Mouse (Mus musculus): ENCODE measurements around the gene Ptgr2.
A peak's percentile ranks its signal among the peaks of the same experiment; 100 is the strongest.
"Not testable (repeated sequence)": the region's sequence is repeated elsewhere in the genome, so short reads cannot be mapped to it uniquely, and the experiment has no call there.

Ptgr2 gene

DNA sequence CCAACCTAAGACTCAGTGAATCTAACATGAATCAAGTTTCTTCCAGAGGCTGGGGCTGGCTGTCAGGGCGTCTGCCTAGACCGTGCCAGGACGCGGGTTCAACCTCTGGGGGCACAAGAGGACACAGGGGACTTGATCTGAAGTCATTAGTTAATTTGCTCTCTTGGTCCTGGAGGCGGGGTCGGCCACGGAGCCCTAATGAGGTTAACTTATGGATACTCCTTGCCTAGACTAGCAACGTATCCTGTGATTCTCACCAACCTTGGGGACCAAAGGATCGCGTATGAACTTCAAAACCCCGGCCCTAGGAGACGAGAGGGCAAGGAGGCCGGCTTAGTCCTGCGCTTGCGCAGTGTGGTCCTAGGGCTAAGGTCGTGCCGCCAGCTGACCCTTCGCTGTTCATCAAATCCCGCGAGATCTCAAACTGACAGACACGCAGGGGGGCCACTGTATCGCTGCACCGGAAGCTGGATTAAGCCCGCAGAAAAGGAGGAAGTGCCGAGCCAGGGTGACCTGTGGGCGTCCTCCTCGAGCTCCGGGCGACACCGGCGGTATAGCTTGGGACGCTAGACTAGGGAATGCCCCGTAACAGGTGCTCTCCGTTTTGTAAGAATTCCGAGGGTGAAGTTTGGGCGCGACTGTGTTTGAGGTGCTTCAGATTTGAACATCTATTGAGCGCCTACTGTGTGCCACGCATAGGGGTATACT is at the start of gene Ptgr2:
Gene Ptgr2, plus strand, starts transcription at position 348 of the 708 bp plus-strand sequence.
- peak; percentile 99 for DNase-seq (ENCODE audit: low spot score)

DNA sequence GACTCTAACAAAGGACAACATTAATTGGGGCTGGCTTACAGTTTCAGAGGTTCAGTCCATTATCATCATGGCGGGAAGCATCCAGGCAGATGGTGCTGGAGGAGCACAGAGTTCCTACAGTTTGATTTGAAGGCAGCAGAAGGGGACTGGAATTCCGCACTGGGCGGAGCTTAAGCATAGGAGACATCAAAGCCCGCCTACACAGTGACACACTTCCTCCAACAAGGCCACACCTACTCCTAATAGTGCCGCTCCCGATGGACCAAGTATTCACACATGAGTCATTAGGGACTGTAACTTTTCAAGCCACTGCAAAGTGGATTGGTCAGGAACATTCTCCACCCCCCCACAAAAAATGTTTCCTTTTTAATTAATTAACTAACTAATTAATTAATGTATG is 49.5 kb upstream of the Ptgr2 start:
- no peak for DNase-seq (ENCODE audit: low spot score)

DNA sequence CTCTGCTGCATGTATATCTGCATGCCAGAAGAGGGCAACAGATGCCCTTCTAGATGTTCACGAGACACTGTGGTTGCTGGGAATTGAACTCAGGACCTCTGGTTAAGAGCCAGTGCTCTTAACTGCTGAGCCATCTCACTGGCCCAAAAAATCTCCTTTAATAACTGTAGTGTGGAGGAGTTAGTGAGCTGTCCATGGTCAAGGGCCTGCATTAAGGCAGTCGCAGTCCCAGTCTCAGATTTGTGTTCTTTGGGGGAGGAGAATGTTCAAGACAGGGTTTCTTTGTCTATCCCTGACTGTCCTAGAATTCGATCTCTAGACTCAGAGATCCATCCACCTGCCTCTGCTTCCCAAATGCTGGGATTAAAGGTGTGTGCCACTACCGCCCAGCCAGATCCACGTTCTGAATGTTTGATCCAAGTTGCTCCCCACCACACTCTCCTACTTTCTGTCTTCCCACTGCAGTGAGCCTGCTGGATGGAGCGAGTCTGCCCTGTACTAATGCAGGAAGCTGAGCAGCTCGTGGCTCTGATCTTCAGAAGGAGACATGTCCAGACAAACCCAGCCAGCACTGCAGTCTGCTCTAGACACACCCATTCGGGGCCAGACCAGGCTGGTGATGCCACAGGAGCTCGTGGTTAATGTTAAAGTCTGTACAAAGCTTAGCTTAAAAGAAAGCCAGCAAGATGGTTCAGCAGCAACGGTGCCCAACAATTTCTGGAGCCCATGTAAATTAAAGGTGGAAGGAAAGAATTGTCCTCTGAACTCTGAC is 48.9 kb upstream of the Ptgr2 start:
- no peak for DNase-seq (ENCODE audit: low spot score)

DNA sequence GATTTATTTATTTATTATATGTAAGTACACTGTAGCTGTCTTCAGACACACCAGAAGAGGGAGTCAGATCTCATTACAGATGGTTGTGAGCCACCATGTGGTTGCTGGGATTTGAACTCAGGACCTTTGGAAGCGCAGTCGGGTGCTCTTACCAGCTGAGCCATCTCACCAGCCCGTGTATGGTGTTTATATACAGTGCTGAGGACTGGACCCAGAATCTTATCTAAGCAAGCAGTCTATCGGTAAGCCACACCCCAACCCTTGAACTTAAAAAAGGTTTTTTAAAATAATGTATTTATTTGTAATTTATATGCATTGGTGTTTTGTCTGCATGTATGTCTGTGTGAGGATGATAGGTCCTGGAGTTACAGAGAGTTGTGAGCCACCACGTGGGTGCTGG is 48.0 kb upstream of the Ptgr2 start:
- not testable (repeated sequence) for DNase-seq (ENCODE audit: low spot score)

DNA sequence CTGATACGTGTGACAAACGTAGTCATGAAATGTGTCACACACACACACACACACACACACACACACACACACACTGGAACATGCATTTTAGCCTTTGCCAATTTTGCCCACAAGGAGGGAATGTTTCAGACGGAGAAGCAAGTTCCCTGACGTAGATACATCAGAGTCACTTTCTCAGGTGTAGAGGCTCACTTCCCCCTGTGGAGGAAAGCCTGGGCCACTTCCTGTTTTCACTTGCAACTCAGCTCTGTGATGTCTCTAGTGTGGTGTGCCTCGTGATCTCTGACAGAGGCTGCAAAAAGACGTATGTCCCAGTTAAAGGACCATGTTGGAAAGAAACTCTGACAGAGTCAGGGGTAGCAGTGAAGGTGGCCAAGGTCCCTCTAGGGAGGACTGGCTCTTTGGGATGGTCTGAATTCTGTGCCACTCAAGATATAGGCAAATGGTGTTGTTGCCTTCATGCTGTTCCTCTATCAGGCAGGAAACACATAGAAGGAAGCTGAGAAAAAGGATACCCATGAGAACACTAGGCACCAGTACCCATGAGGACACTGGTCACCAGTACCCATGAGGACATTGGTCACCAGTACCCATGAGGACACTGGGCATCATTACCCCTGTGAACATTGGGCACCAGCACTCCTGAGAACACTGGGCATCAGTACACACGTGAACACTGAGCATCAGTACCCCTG is 41.8 kb upstream of the Ptgr2 start:
- DNase-seq (ENCODE audit: low spot score): no peak

DNA sequence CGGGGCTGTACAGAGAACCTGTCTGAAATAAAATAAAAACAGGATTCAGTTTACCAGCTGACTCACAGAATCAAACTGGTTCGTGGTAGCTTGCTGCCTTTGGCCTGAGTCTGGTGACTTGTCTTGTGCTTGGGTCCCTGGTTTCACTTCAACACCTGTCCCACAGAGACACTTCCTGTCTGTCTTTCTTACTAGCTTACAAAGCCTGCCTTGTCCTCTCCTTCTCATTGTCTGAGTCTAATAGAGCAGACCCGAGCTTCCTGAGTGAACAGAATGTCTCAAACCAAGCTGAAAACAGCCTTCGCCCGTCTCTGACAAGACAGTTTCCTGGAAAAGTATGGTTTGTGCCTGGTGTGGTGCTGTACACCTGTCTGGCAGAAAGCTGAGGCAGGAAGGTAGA is 39.3 kb upstream of the Ptgr2 start:
- no peak for DNase-seq (ENCODE audit: low spot score)

DNA sequence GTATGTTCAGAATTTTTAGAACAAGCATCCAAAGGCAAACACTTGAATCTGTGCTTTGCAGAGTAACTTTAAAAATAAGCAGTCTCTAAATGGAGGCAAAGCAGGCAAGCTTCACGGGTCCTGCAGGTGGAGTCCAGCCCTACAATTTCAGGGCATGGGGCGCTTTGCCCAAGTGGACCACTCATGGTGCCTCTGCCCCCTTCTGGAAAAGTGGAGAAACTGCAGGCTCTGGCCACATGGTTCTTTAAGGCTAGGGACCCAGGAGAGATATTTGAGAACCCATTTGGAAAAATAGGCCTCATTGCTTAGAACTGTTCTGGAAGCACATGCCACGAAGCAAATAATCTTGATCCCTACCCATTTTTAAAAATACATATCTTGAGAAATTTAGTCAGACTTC is 35.8 kb upstream of the Ptgr2 start:
- peak; percentile 82 for DNase-seq (ENCODE audit: low spot score)

DNA sequence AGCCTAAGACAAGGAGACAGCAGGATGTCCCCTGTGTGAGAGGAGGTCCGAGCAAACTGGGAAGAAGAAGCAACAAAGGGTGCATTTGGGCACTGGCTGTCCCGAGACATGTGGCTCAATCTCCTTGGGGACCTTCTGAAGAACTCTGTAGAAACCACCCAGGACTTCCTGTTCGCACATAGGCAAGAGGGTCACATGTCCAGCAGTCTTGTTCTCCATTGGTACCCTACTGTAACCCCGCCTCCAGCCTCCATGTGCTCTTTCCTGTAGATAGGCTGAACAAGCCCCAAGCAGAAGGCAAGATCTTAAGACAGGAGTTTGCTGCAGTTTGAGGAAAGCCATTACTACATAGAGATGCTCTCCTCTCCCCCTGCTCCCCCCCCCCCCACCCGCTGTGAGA is 32.2 kb upstream of the Ptgr2 start:
- DNase-seq (ENCODE audit: low spot score): no peak

DNA sequence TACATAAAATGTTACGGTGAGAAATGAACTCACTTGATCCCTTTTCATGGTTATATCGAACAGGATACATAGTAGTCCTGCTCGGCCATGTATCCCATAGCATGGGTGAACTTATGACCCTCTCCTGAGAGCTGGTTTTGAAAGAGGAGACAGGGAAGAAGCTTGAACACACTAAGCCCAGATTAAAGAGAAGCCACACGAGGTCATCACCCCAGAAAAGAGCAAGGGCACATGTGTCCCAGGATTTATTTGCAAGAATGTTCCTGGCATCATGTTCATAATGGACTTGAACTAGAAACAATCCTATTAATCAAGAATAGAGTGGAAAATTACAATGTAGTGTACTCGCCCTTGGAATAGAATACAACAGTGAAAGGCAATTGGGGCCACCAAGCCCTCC is 30.1 kb upstream of the Ptgr2 start:
- no peak for DNase-seq (ENCODE audit: low spot score)

DNA sequence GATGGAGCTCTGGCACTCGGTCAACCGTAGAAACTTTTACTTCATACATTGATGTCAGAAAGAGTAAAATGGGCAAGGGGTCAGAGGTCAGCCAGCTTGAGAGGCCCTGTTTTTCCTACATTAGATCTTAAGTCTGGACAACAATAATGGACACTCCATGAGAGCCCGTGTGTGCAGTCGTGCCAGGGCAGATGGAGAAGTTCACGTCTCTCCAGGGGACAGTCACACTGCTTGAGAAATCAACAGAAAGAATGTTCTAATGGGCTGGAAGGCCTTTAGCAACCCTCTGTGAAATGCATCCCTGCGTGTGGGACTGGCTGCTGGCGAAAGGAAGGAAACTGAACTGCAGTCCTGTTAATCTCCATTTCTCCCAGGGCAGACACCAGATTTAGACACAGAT is 24.7 kb upstream of the Ptgr2 start:
- DNase-seq (ENCODE audit: low spot score): no peak

DNA sequence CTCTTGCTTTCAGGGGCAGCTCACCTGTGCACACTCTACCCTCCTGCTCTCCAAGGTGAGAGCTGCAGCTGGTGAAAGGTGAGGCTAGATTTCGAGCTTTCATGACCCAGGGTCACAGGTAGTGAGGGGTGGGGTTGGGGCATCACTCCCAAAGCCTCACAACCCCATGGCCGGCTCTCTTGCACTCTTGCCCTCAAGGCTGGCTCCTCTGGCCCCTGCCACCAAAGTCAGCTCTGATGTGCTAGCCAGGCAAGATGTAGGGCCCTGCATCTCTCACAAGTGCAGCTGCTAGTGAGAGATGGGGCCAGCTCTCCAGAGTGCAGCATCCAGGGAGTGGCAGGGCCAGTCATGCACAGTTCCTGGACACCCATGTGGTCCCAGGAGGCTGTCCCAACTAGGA is 17.8 kb upstream of the Ptgr2 start:
- DNase-seq (ENCODE audit: low spot score): no peak

DNA sequence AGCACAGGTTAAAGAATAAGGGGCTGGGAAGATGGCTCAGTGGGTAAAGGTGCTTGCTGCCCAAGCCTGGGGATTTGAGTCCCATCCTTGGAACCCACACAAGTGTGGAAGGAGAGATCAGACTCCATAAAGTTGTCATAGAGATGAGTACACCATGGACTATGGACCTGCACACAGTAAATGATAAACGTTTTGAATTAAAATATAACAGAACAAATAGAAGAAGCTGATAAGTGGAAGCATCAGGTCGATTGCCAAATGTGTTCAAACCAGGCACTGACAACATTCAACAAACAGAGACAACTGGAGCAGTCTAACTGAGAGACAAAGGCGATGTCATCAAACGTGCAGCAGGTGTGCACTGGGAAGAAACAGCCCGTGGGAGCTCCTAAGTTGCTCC is 11.7 kb upstream of the Ptgr2 start:
- DNase-seq (ENCODE audit: low spot score): no peak

DNA sequence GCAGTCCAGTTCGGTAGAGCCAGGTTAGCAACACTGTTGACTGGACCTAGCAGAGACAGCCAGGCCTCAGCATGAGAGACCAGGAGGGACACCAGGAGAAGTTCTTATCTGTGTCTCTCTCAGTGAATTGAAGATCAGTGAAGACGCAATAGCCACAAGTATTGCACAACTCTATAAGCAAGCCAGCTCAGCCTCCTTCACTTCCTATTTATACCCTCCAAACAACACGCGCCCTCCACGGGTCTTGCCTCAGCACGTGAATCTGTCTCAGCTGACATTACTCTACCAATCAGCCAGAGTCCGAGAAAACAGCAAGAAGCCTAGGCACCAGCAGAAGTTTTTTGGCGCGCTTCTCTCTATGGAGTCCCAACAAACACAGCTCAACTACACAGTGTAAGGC is 9.7 kb upstream of the Ptgr2 start:
- no peak for DNase-seq (ENCODE audit: low spot score)

DNA sequence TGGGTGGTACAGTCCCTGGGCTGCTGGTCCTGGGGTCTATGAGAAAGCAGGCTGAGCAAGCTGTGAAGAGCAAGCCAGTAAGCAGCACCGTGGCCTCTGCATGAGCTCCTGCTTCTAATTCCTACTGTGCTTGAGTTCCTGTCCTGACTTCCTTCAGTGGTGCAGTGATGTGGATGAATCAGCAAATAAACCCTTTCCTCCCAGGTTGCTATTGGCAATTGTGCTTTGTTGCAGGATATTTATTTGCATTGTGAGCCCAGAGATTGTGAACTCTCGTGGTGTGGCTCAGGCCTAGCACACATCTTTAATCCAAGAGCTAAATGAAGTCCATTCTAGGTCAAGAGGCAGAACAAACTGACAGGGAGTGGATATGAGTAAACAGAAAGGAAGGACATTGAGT is 8.7 kb upstream of the Ptgr2 start:
- no peak for DNase-seq (ENCODE audit: low spot score)

DNA sequence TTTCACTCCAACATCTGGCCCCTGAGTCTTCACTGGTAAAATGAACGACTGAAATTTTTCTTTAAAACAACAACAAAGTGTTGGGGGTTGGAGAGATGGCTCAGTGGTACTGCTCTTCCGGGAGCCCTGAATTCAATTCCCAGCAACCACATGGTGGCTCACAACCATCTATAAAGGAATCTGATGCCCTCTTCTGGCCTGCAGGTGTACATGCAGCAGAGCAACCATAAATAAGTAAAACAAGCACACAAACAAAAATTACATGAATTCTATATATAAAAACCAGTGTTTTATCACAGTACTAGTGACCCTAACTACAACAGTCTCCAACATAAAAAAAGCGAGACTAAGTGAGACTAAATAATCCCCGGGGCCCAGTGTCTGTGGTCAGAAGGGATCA is 8.2 kb upstream of the Ptgr2 start:
- DNase-seq (ENCODE audit: low spot score): no peak

DNA sequence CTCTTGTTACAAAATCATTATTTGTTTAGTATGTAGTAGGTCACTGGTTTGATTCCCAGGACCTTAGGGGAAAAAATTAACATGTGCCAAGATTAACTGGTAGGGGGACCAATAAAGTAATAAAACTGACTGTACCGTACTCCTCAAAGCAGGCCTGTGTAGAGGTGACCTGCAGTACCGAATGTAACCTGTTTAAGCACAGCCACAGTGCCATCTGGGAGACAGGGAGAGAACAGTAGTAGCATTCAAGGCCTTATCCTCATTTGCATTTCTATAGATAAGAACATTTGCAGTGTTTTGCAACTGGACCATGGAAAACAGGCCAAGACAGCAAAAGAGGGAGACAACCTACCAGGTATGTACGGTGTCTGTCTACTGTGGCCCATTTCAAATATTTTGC is 7.2 kb upstream of the Ptgr2 start:
- DNase-seq (ENCODE audit: low spot score): peak; percentile 17

DNA sequence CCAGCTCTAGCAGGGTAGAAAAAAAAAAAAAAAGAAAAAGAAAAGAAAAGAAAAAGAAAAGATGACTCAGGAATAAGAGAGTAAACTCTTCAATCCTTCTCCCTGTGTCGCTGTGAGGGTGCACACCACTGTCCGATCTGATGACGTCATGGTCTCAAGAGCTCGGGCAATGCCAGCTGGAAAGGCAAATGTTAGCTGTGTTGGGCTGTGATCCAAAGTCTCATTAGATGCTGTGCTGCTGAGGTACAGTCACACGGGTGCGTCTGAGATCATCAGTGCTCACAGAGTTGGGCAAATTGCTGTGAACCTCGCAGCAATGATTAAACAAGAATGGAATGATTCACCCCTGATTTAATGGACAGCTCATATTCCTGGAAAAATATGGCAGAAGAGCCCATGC is 6.1 kb upstream of the Ptgr2 start:
- DNase-seq (ENCODE audit: low spot score): peak; percentile 90

DNA sequence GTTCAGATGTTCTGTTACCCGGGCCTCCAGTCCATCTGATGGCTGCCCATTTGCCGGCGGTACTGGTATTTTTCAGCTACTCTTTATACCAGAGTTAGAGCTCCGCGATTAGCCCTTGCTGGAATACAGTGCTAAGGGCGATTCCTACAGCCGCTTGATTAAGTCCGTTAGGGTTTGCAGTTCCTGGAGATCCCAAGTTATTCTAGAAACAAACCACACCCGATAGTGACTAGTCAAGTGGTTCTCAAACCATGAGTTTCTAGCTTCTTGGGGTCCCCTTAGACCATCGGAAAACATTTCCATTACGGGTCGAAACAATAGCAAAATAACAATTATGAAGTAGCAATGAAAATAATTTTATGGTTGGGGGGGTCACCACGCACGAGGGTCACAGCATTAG is 641 bp upstream of the Ptgr2 start:
- DNase-seq (ENCODE audit: low spot score): no peak

DNA sequence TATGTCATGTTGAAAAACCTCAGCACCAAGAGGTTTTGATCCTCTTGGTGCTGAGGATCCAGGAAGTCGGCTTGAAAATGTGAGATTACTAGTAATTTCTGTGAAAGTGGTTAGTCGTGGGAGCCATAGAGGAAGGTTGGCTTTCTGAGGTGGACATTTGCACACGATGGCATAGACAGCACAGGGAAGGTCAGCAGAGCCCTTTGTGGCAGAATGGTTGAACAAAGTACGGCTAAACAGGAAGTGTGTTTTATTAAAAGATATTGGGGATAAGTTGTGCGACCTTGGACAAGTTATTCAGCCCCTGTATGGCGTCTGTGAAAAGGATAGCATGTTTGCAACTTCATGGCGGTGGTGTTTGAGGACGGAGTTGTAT is 549 bp downstream of the Ptgr2 start:
- no peak for DNase-seq (ENCODE audit: low spot score)

DNA sequence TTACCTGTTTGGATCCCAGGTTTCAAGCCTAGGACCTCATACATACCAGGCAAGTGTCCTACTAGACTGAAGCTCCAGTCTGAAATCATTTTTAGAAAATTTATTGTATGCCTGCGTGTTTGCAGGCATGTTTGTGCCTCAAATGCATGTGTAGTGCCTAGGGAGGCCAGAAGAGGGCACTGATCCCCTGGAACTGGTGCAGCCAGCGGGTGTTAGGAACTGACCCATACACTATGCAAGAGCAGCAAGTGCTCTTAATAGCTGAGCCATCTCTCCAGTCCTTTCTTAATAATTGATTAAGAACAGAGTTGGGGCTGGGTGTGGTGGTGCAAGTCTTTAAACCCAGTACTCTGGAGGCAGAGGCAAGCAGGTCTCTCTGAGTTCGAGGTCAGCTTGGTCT is 3.4 kb downstream of the Ptgr2 start:
- DNase-seq (ENCODE audit: low spot score): peak; percentile 17

DNA sequence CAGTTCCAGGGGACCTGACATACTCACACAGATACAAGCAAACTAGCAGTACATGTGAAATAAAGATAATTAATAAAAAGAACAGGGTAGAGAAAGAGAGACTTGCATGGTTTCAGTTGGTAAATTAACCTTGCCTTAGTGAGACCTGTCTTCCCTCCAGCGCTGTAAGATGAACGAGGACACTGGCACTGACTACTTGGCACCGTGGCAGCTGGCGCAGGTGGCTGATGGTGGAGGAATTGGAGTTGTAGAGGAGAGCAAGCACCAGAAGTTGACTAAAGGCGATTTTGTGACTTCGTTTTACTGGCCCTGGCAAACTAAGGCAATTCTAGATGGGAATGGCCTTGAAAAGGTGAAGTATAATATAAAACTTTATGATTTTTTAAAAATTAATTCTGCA is 12.8 kb downstream of the Ptgr2 start:
- no peak for DNase-seq (ENCODE audit: low spot score)

DNA sequence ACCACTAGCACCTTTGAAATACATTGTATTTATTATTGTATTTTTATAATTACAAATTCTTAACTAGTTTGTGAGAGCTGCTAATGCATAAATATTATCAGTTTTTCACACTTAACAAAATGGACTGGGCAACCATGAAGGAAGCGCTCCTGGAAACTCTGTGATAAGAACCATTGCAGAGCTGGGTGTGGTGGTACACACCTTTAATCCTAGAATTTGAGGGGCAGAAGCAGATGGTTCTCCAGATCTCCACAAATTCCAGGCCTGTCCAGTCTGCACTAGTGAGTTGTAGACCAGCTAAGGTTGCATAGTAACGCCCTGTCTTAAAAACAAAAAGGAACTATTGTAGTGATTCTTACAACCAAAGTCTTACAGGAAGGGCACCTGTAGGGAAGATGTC is 14.2 kb downstream of the Ptgr2 start:
- no peak for DNase-seq (ENCODE audit: low spot score)

DNA sequence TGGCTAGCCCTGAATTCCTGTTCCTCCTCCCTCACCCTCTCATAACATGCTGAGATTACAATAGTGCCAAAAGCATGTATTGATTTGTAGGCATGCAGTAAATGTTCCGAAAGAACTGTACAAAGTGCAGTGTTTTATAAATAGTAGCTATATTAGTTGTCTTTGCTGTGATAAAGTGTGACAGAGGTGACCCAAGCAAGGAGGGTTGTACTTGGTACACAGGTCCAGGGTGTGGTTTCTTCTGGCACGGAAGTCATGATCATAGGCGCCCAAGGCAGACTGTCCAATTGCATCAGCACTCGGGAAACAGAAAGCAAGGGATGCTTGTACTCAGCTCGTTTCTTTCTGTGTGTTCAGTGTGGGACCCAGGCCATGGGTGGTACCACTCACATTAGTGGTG is 19.1 kb downstream of the Ptgr2 start:
- no peak for DNase-seq (ENCODE audit: low spot score)
